Comparison of ENCODE assay signal across 1 mouse cellular context in the genomic region with DNA sequence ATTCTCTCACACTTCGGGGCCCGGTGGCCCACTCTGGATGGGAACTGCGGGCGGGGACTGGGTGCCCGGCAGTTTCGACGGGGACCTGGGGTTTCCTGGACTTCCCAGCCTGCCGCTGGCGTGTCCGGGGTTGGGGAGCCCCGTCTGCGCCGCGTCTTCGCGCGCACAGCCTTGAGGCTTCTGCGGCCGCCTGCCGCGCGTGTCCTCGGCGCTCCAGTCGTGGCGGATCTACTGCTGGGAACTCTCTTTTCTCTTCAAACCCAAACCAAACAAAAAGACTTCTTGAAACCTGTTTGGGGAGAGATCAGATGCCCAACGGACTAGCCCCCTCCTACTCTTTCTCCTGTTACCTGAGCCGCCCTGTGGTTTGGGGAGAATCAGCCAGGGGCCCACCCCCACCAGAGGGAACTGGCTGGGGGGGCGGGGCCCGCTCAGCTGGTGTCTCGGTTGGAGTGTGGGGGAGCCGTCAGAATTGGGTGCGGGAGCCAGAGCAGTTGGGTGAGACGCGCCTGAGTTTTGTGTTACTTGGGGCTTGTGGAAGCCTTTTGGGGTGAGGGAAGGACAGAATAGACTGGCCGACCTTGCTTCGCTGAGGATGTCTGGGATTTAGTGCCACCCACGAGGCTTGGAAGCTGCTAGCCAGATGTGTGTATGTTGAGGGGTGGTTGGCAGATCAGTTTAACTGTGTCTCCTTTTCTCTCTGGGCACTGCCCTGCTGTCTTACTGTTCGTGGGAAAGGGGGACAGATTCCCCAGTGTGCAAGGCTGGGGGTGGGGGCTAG.
TF ChIP-seq lines count a peak whose summit lies in the region.

No protein-coding gene starts in this region.

TF ChIP-seq in C2C12, 6 proteins besides CTCF, POLR2A, EP300 and RAD21 (continued from another document):
- TF ChIP-seq MYOG (IDR thresholded peaks at IDR 0.05; ENCODE audit: control insufficient read depth, extremely low read depth, insufficient read length): no peak
- no peak for TF ChIP-seq MAX (IDR thresholded peaks at IDR 0.05)
- no peak for TF ChIP-seq MYOD1 (IDR thresholded peaks at IDR 0.05; ENCODE audit: control insufficient read depth, insufficient read length, low read depth)
TF ChIP-seq in C2C12: peak in this region for 0.
